Mouse (Mus musculus): ENCODE data around the gene Bcl9. TPM values are rescaled to one million over a fixed set of nuclear protein-coding genes. Genes with fewer than 3 reads are reported as not detected.

Gene Bcl9
- polyA plus RNA-seq, 1 experiment, result 15.4 TPM

- DNase-seq, result no peak
- WGBS, result under 1% methylated on average over 16 of the region's 16 CpGs
- Histone ChIP-seq H3K4me1 (ENCODE audit: control insufficient read depth, insufficient read depth, low read length) (peaks cover 2% of the 10 kb centered on the region), H3K4me3 (replicated peaks; ENCODE audit: extremely low read depth, low read depth, low read length) (peak overlapping the region; percentile 62)
- TF ChIP-seq CTCF (IDR thresholded peaks at IDR 0.05; ENCODE audit: insufficient read depth, low read length), result no peak
- no peak for TF ChIP-seq POLR2A (IDR thresholded peaks at IDR 0.05; ENCODE audit: borderline replicate concordance, extremely low read depth, low read depth, low read length)
Measured at GRCm38 (mm10) chr3:97228020-97228419, 69.7 kb downstream of the Bcl9 start.

- TF ChIP-seq POLR2A (IDR thresholded peaks at IDR 0.05; ENCODE audit: borderline replicate concordance, extremely low read depth, low read depth, low read length) (peak; percentile 16; the same call in 1 of the 2 replicates), CTCF (IDR thresholded peaks at IDR 0.05; ENCODE audit: insufficient read depth, low read length) (no peak)
- DNase-seq, result peak; percentile 91
- H3K4me3 ChIP-seq (replicated peaks; ENCODE audit: extremely low read depth, low read depth, low read length), result peak overlapping the region; percentile 62
- H3K4me1 ChIP-seq (ENCODE audit: control insufficient read depth, insufficient read depth, low read length), result peaks cover 2% of the 10 kb centered on the region
- 3% methylated on average over 36 of the region's 79 CpGs for WGBS
Measured at GRCm38 (mm10) chr3:97227259-97228005, 70.3 kb downstream of the Bcl9 start.

- no peak for DNase-seq
- WGBS, result 2% methylated on average over 18 of the region's 18 CpGs
- Histone ChIP-seq H3K4me3 (replicated peaks; ENCODE audit: extremely low read depth, low read depth, low read length) (peak overlapping the region; percentile 55), H3K4me1 (ENCODE audit: control insufficient read depth, insufficient read depth, low read length) (peaks cover 2% of the 10 kb centered on the region)
- TF ChIP-seq CTCF (IDR thresholded peaks at IDR 0.05; ENCODE audit: insufficient read depth, low read length) (no peak), POLR2A (IDR thresholded peaks at IDR 0.05; ENCODE audit: borderline replicate concordance, extremely low read depth, low read depth, low read length) (no peak)
Measured at GRCm38 (mm10) chr3:97226719-97227118, 71.0 kb downstream of the Bcl9 start.

GRCm38 (mm10) chr3:97225231-97225630 is 72.5 kb downstream of the Bcl9 start:
- TF ChIP-seq POLR2A (IDR thresholded peaks at IDR 0.05; ENCODE audit: borderline replicate concordance, extremely low read depth, low read depth, low read length), result no peak
- no peak for TF ChIP-seq CTCF (IDR thresholded peaks at IDR 0.05; ENCODE audit: insufficient read depth, low read length)
- no peak for DNase-seq
- WGBS, result 55% methylated on average over 5 of the region's 5 CpGs
- peaks cover 2% of the 10 kb centered on the region for H3K4me1 ChIP-seq (ENCODE audit: control insufficient read depth, insufficient read depth, low read length)
- no peak overlapping the region for H3K4me3 ChIP-seq (replicated peaks; ENCODE audit: extremely low read depth, low read depth, low read length)

- DNase-seq, result no peak
- peaks cover 2% of the 10 kb centered on the region for H3K4me1 ChIP-seq (ENCODE audit: control insufficient read depth, insufficient read depth, low read length)
- WGBS, result 85% methylated on average over 9 of the region's 9 CpGs
- H3K4me3 ChIP-seq (replicated peaks; ENCODE audit: extremely low read depth, low read depth, low read length), result no peak overlapping the region
- no peak for TF ChIP-seq CTCF (IDR thresholded peaks at IDR 0.05; ENCODE audit: insufficient read depth, low read length)
- TF ChIP-seq POLR2A (IDR thresholded peaks at IDR 0.05; ENCODE audit: borderline replicate concordance, extremely low read depth, low read depth, low read length), result no peak
Measured at GRCm38 (mm10) chr3:97223261-97223660, 74.5 kb downstream of the Bcl9 start.

GRCm38 (mm10) chr3:97215526-97215925 is 82.2 kb downstream of the Bcl9 start:
- H3K4me1 ChIP-seq (ENCODE audit: control insufficient read depth, insufficient read depth, low read length), result peaks cover 7% of the 10 kb centered on the region; the same call in 1 of the 2 replicates
- DNase-seq, result no peak
- 55% methylated on average over 3 of the region's 3 CpGs for WGBS
- H3K4me3 ChIP-seq (replicated peaks; ENCODE audit: extremely low read depth, low read depth, low read length), result no peak overlapping the region
- no peak for TF ChIP-seq POLR2A (IDR thresholded peaks at IDR 0.05; ENCODE audit: borderline replicate concordance, extremely low read depth, low read depth, low read length)
- TF ChIP-seq CTCF (IDR thresholded peaks at IDR 0.05; ENCODE audit: insufficient read depth, low read length), result no peak

GRCm38 (mm10) chr3:97214439-97214838 is 83.3 kb downstream of the Bcl9 start:
- Histone ChIP-seq H3K4me3 (replicated peaks; ENCODE audit: extremely low read depth, low read depth, low read length) (no peak overlapping the region), H3K4me1 (ENCODE audit: control insufficient read depth, insufficient read depth, low read length) (peaks cover 7% of the 10 kb centered on the region; the same call in 1 of the 2 replicates)
- TF ChIP-seq CTCF (IDR thresholded peaks at IDR 0.05; ENCODE audit: insufficient read depth, low read length) (no peak), POLR2A (IDR thresholded peaks at IDR 0.05; ENCODE audit: borderline replicate concordance, extremely low read depth, low read depth, low read length) (no peak)
- 31% methylated on average over 1 of the region's 1 CpGs for WGBS
- no peak for DNase-seq

GRCm38 (mm10) chr3:97213871-97214270 is 83.8 kb downstream of the Bcl9 start:
- TF ChIP-seq POLR2A (IDR thresholded peaks at IDR 0.05; ENCODE audit: borderline replicate concordance, extremely low read depth, low read depth, low read length), result no peak
- no peak for TF ChIP-seq CTCF (IDR thresholded peaks at IDR 0.05; ENCODE audit: insufficient read depth, low read length)
- DNase-seq, result no peak
- no peak overlapping the region for H3K4me3 ChIP-seq (replicated peaks; ENCODE audit: extremely low read depth, low read depth, low read length)
- peaks cover 7% of the 10 kb centered on the region; the same call in 1 of the 2 replicates for H3K4me1 ChIP-seq (ENCODE audit: control insufficient read depth, insufficient read depth, low read length)
- WGBS, result 90% methylated on average over 10 of the region's 10 CpGs

- 25% methylated on average over 5 of the region's 5 CpGs for WGBS
- no peak overlapping the region for H3K4me3 ChIP-seq (replicated peaks; ENCODE audit: extremely low read depth, low read depth, low read length)
- no peak for DNase-seq
- no peak for TF ChIP-seq CTCF (IDR thresholded peaks at IDR 0.05; ENCODE audit: insufficient read depth, low read length)
- TF ChIP-seq POLR2A (IDR thresholded peaks at IDR 0.05; ENCODE audit: borderline replicate concordance, extremely low read depth, low read depth, low read length), result no peak
- H3K4me1 ChIP-seq (ENCODE audit: control insufficient read depth, insufficient read depth, low read length), result peaks cover 7% of the 10 kb centered on the region; the same call in 1 of the 2 replicates
Measured at GRCm38 (mm10) chr3:97211177-97211576, 86.5 kb downstream of the Bcl9 start.

- Histone ChIP-seq H3K4me3 (replicated peaks; ENCODE audit: extremely low read depth, low read depth, low read length) (no peak overlapping the region), H3K4me1 (ENCODE audit: control insufficient read depth, insufficient read depth, low read length) (0 out of 2 replicates have a peak, but pooled peaks cover 2% of the 10 kb centered on the region)
- TF ChIP-seq POLR2A (IDR thresholded peaks at IDR 0.05; ENCODE audit: borderline replicate concordance, extremely low read depth, low read depth, low read length) (no peak), CTCF (IDR thresholded peaks at IDR 0.05; ENCODE audit: insufficient read depth, low read length) (no peak)
- DNase-seq, result no peak
- WGBS, result 81% methylated on average over 9 of the region's 9 CpGs
Measured at GRCm38 (mm10) chr3:97209351-97209750, 88.4 kb downstream of the Bcl9 start.
